Mouse (Mus musculus) hindbrain, embryonic 12.5 days (tissue): ENCODE measurements around the gene Ostc. TPM values are rescaled to one million over a fixed set of nuclear protein-coding genes. Genes with fewer than 3 reads are reported as not detected.

Experiments
- ATAC-seq: fragments of 200-750 bp; cut with Nextera tagmentation; 2 replicates; pipeline ENCODE4 v1.8.0; 2017; ENCODE audit warnings: moderate TSS enrichment; ENCODE audit not compliant: low FRiP score
- H3K27ac ChIP-seq: fragments of 300-500 bp; sonication (generic); 2 replicates; pipeline ENCODE4 v1.5.1; 2016; ENCODE audit warnings: mild to moderate bottlenecking
- H3K27me3 ChIP-seq: fragments of 300-500 bp; sonication (generic); 2 replicates; pipeline ENCODE4 v1.6.1; 2016; ENCODE audit warnings: mild to moderate bottlenecking
- H3K36me3 ChIP-seq: fragments of 300-500 bp; sonication (generic); 2 replicates; pipeline ENCODE4 v1.6.1; 2016; ENCODE audit warnings: mild to moderate bottlenecking
- H3K4me1 ChIP-seq: fragments of 300-500 bp; sonication (generic); 2 replicates; pipeline ENCODE4 v1.6.1; 2016
- H3K4me2 ChIP-seq: fragments of 300-500 bp; sonication (generic); replicated peaks from 2 replicates; pipeline ENCODE4 v1.6.1; 2016; ENCODE audit warnings: mild to moderate bottlenecking
- H3K4me3 ChIP-seq: fragments of 300-500 bp; sonication (generic); 2 replicates; pipeline ENCODE4 v1.5.1; 2016; ENCODE audit warnings: mild to moderate bottlenecking
- H3K9ac ChIP-seq: fragments of 300-500 bp; sonication (generic); 2 replicates; pipeline ENCODE4 v1.6.1; 2016; ENCODE audit warnings: mild to moderate bottlenecking, moderate library complexity
- H3K9me3 ChIP-seq: fragments of 300-500 bp; sonication (generic); replicated peaks from 2 replicates; pipeline ENCODE4 v1.6.1; 2016; ENCODE audit warnings: mild to moderate bottlenecking
- WGBS: fragments of 180-500 bp; shearing (Covaris S2); methylation state at CpG from one replicate; pipeline ENCODE4 v1.1.7; 2016; 5-methylcytosine and 5-hydroxymethylcytosine counted together
- polyA plus RNA-seq: library from polyadenylated mRNA; unstranded; fragments of >200 nt; fragmentation: Nextera tagmentation; extraction: Ambion mirVana; gene quantifications from 2 replicates; pipeline ENCODE4 v1.2.1, GENCODE M21; 2016

Ostc gene
- polyA plus RNA-seq, 1 experiment from 2014 or later: 273 TPM

DNA sequence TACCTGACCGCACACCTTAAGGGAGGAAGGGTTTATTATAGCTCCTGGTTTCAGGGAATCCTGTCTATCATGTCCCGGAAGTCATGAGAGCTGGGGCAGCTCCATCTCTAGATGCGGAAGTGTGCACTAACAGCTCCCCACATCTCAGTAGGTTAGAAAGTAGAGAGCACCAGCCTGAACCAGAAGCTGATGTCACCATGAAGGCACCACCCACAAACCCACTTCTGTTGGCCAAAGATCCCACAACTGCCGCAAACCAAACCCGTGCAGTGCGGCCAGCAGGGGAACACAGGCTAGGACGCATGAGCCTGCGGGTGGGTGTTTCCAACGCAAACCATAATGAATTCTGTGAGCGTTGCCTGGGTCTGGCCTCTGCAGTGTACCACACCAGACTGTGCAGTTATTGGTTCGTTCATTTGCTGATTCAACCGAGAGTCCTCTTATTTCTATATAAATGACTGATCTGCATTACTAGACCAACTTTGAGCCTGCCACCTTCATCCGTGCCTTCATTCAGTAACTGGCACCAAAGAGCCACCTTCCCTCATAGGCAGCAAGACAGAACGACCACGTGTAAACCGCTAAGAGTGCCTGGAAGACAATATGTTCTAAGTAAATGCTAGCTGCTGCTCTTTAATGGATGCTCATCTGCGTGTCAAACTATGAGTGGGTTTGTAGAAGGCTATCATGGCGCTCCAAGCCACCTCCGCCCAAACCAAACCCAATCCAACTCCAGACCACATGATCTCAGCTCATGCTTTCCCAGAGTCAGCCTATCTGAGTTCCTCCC lies 31.4 kb downstream of the Ostc start:
- no peak for ATAC-seq
- Histone ChIP-seq H3K4me2 (no peak overlapping the region), H3K27ac (no peak overlapping the region), H3K9me3 (no peaks in the 10 kb centered on the region), H3K4me1 (no peaks in the 10 kb centered on the region), H3K9ac (no peak overlapping the region), H3K27me3 (no peaks in the 10 kb centered on the region), H3K36me3 (no peaks in the 10 kb centered on the region), H3K4me3 (no peak overlapping the region)
- 93% methylated on average over 19 of the region's 19 CpGs for WGBS

DNA sequence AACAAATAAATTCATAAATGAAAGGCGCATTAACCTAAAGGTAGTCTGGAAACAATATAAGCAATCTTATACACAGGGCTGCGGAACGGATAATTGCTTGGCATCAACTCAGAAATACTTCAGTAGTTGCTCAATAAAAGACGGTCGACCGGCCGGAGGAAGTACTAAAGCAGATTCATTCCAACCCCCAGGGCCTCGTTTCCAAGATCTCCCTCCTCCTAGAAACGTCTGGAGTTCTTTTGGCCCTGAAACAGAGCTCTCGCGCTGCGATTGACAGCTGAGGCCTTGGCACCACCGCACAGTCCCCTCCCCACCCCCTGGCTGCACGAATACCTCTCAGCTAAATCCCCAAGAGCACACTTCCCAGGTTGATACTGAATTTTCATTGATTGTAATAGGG lies 38.0 kb downstream of the Ostc start:
- Histone ChIP-seq H3K4me3 (no peak overlapping the region), H3K4me2 (no peak overlapping the region), H3K4me1 (no peaks in the 10 kb centered on the region), H3K27me3 (no peaks in the 10 kb centered on the region), H3K27ac (no peak overlapping the region), H3K36me3 (no peaks in the 10 kb centered on the region), H3K9ac (no peak overlapping the region), H3K9me3 (no peaks in the 10 kb centered on the region)
- 62% methylated on average over 14 of the region's 14 CpGs for WGBS
- no peak for ATAC-seq

DNA sequence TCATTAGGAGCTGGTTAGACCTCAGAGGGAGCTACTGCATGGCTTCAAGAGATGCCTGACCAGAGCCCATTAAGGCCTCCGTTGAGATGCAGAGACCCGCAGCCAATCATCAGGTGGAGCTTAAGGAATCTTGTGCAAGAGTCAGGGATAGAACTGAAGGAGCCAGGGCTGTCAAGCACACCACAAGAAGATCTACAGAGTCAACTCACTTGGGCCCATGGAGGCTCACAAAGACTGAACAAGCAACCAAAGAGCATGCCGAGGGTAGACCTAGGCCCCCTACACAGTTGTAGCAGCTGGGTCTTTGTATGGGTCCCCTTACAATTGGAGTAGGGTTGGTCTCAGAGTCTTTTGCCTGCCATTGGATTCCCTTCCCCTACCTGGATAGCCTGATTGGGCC lies 46.7 kb downstream of the Ostc start:
- no peaks in the 10 kb centered on the region for H3K9me3 ChIP-seq
- ATAC-seq: no peak
- no peaks in the 10 kb centered on the region for H3K27me3 ChIP-seq
- 96% methylated on average over 3 of the region's 3 CpGs for WGBS
- no peak overlapping the region for H3K4me3 ChIP-seq
- no peak overlapping the region for H3K4me2 ChIP-seq
- H3K9ac ChIP-seq: no peak overlapping the region
- no peak overlapping the region for H3K27ac ChIP-seq
- no peaks in the 10 kb centered on the region for H3K36me3 ChIP-seq
- no peaks in the 10 kb centered on the region for H3K4me1 ChIP-seq

DNA sequence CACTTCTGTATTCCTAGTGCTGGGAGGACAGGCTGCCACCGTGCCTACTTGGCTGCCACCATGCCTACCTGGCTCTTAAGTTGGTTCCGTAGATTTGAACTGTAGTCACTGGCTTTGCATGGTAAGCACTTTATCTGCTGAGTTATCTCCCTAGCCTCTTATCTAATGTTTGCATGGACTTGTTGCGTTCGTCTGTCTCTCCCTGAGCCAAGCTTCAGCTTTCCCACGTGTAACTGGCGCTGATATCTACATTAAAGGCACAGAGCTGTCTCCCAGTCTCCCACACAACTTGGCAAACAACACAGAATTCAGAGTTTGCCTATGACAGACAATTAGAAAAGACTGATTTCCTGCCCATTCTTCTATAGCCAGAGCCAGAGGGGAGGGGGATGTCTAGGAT lies 48.6 kb downstream of the Ostc start:
- Histone ChIP-seq H3K27me3 (no peaks in the 10 kb centered on the region), H3K27ac (no peak overlapping the region), H3K9me3 (no peaks in the 10 kb centered on the region), H3K4me2 (no peak overlapping the region), H3K4me3 (no peak overlapping the region), H3K36me3 (no peaks in the 10 kb centered on the region), H3K9ac (no peak overlapping the region), H3K4me1 (no peaks in the 10 kb centered on the region)
- ATAC-seq: no peak
- 87% methylated on average over 6 of the region's 6 CpGs for WGBS

DNA sequence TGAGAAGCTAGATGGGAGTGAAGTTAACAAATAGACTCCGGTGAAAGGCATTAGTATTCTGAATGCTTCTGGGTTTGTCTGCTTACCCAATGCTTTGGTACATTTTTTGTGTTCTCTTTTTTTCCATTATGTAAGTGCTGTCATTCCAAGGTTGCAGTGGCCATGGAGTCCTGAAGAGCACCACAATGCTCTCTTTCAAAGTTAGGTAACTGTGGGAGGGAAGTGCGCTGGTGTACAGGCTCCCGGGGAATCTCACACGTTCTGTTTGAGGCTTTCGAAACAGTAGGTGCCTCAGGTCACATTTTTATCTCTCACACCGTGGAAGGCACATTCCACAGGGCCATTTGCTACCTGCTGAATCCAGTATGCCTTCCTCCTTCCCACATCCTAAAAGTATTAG lies 59.7 kb downstream of the Ostc start:
- Histone ChIP-seq H3K4me1 (no peaks in the 10 kb centered on the region), H3K4me3 (no peak overlapping the region), H3K36me3 (no peaks in the 10 kb centered on the region), H3K9me3 (no peaks in the 10 kb centered on the region), H3K4me2 (no peak overlapping the region), H3K9ac (no peak overlapping the region), H3K27ac (no peak overlapping the region), H3K27me3 (no peaks in the 10 kb centered on the region)
- WGBS: 55% methylated on average over 6 of the region's 6 CpGs
- no peak for ATAC-seq

DNA sequence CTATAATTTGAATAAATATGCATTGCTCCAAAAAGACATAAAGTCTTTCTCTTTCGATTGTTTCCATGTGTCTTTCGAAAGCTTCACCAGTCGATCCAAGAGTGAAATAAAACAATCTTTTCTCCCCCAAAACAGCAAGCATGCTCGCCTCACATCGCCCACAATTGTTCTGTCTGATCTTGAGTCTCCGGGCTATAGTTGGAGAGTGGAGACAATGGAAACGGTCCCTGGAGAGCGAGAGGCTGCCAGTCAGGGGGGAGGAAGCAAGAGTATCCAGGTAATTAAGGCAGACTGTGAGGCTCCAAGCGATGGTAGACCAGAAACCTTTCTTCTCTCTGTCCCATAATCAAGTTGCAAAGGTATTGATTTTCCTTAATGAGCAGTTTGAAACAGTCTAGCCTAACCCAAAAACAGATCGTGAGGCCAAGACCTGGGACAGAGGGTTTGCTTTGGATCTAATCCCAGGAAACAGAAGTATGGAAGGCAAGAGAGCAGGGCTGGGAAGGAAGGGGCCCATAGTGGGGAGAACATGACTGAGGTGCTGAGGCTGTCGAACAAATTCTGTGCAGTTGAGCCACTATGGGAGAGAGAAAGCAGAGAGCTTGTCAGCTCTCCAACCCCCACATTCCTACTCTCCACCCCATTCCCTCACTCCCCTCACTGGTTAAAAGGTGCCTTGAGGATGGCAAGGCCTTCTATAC lies 63.0 kb downstream of the Ostc start:
- no peaks in the 10 kb centered on the region for H3K27me3 ChIP-seq
- ATAC-seq: no peak
- 75% methylated on average over 11 of the region's 11 CpGs for WGBS
- H3K27ac ChIP-seq: no peak overlapping the region
- no peak overlapping the region for H3K4me2 ChIP-seq
- no peaks in the 10 kb centered on the region for H3K36me3 ChIP-seq
- no peaks in the 10 kb centered on the region for H3K4me1 ChIP-seq
- H3K9me3 ChIP-seq: no peaks in the 10 kb centered on the region
- H3K4me3 ChIP-seq: no peak overlapping the region
- no peak overlapping the region for H3K9ac ChIP-seq

Other genes starting within 250 kb of the Ostc start
- not detected in 2 replicates for gene Etnppl, start 92.0 kb downstream of the Ostc start, polyA plus RNA-seq
- gene Rpl34, start 21.0 kb upstream of the Ostc start, polyA plus RNA-seq: 479 and 601 TPM in 2 replicates